Mouse (Mus musculus) thymus, adult 2 months (tissue): ENCODE measurements around the gene Glb1l.

Experiments
- CTCF ChIP-seq: fragments of 200-500 bp; IDR thresholded peaks from 2 replicates; pipeline ENCODE4 v1.5.1; 2012; ENCODE audit warnings: mild to moderate bottlenecking, control low read depth, low read length, moderate library complexity, borderline replicate concordance; ENCODE audit not compliant: control insufficient read depth, poor library complexity, insufficient read depth; ENCODE audit errors: extremely low read depth
- POLR2A ChIP-seq: fragments of 200-500 bp; IDR thresholded peaks from 2 replicates; pipeline ENCODE4 v1.6.1; 2012; ENCODE audit warnings: mild to moderate bottlenecking, low read length, control low read depth, moderate library complexity; ENCODE audit not compliant: control insufficient read depth, poor library complexity, insufficient read depth; ENCODE audit errors: extremely low read depth

DNA sequence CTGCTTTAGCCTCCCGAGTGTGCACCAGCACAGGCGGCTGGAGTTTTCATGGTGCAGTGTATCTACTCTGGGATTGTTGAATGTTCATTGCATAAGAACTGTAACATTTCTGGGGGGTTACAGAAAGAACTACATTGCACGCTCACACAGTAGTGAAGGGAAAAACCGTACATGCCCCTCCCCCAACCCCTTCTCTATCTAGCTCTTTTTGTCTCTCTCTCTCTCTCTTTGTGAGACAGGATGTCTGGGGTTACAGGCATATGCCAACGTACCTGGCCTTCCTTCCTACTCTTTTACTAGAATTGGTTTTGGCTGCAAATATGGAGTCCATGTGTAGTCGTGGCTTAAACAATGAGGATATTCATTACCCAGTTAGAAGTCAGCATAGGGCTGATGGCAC, 12.3 kb upstream of the Glb1l start:
- no peak for TF ChIP-seq CTCF
- TF ChIP-seq POLR2A: no peak
